Mouse (Mus musculus) layer of hippocampus, adult 2 months (tissue): ENCODE measurements around the gene BC048507. TPM values are rescaled to one million over a fixed set of nuclear protein-coding genes. Genes with fewer than 3 reads are reported as not detected.
"Not testable (repeated sequence)": the region's sequence is repeated elsewhere in the genome, so short reads cannot be mapped to it uniquely, and the experiment has no call there.

Experiments
- DNase-seq, 2 experiments: peaks; one replicate each; pipeline ENCODE4 v3.0.0; 2022; ENCODE audit warnings: low spot score in 2 of 2
- H3K27ac ChIP-seq: fragments of 200-600 bp; 2 replicates; pipeline ENCODE4 v1.8.1; 2022
- H3K4me3 ChIP-seq: fragments of 200-600 bp; 2 replicates; pipeline ENCODE4 v1.8.1; 2022; ENCODE audit warnings: mild to moderate bottlenecking
- CTCF ChIP-seq: fragments of 200-600 bp; conservative IDR thresholded peaks from 2 replicates; pipeline ENCODE4 v1.8.1; 2022; ENCODE audit warnings: antibody characterized with exemption, mild to moderate bottlenecking, moderate library complexity
- total RNA-seq, 2 experiments: library from RNA; stranded (reverse); gene quantifications; 2 replicates each; pipeline ENCODE4 v1.2.3; 2021

BC048507 gene
- total RNA-seq, 2 experiments from 2014 or later: not detected

- DNase-seq: no peak
- H3K27ac ChIP-seq: no peak overlapping the region
- TF ChIP-seq CTCF: no peak
- H3K4me3 ChIP-seq: no peak overlapping the region
These were observed 1.7 kb downstream of the BC048507 start for GRCm38 (mm10) chr13:67864764-67865350.

GRCm38 (mm10) chr13:67867899-67868298 is 4.8 kb downstream of the BC048507 start:
- no peak overlapping the region for H3K4me3 ChIP-seq
- H3K27ac ChIP-seq: no peak overlapping the region
- TF ChIP-seq CTCF: peak; percentile 73
- no peak for DNase-seq

DNA sequence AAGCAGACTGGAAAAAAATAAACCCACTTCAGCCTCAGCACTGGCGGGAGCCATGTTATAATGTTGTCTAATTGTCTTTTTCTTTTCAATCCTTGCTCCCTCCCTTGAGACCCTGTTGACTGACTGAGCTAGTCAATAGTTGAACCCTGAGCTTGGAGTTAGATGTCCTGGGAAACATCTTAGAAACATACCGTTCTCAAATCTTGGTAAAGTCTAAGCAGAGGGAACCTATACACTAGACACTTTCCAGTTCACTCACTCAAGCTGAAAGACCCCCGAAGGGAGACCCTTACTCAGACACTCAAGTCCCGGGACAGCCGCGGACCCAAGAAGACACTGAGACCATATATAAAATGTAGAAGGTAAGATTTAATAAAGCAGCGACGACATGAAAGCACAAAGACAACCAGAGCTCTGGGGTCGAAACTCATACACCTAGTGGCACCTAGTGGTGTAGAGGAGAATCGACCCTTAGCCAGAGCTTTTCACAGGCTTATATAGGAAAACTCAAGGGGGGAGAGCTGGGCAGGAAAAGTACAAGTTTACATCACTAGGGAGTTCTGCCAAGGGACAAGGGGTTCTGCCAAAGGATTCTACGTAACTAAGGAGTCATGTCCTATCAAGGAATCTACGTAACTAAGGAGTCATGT is 13.0 kb downstream of the BC048507 start:
- not testable (repeated sequence) for H3K27ac ChIP-seq, DNase-seq, H3K4me3 ChIP-seq

DNA sequence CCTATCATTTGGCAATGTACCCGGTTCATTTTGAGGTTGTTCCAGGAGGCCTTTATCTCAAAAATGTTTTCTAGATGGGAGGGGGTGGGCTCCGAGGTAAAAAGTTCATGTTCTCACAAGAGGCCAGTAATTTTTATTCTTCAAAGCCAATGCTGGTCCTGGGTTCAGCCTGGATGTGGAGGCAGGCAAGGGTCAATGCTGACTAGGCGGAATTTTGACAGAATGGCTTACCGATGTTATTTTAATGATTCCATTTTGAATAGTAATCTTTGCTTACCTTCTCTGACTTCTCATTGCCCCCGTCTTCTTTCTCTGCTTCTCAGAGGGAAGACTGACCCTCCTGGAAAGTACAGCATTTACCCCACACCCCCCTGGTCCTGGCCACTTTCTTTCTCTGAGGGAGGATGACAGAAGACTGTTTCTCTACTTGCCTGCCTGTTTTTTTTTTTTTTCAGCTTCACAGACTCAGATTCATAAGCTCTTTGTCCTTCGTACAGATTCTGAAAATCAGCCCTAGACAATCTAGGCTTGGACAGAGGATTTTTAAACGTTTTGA is 13.7 kb downstream of the BC048507 start:
- Histone ChIP-seq H3K4me3 (no peak overlapping the region), H3K27ac (no peak overlapping the region)
- no peak for DNase-seq
- TF ChIP-seq CTCF: no peak

DNA sequence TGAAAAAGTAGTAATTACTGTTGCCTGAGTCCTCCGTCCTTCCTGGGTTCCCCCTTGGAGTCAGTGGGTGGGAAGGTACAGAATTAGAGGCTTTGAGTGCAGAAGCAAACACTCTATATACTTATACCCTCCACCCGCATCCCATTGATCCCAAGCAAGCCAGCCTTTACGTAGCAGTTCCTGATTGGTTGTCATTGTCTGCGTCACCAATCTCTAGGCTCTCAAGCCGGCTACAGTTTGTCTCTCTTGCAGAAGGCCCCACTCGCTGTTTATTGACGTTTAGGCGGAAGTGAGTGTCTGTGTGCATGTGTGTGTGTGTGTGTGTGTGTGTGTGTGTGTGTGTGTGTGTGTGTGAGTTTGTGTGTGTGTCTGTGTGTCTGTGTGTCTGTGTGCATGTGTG is 20.8 kb downstream of the BC048507 start:
- no peak for DNase-seq
- Histone ChIP-seq H3K4me3 (no peak overlapping the region), H3K27ac (no peak overlapping the region)
- no peak for TF ChIP-seq CTCF

GRCm38 (mm10) chr13:67909759-67910158 is 46.6 kb downstream of the BC048507 start:
- no peak overlapping the region for H3K4me3 ChIP-seq
- DNase-seq: no peak
- no peak overlapping the region for H3K27ac ChIP-seq
- no peak for TF ChIP-seq CTCF

Other genes with a start within 250 kb of the BC048507 start
- 1 to 10 TPM in 1 of 2 experiments, not detected in 1; 1.6 TPM for gene Gm49345, start 225.6 kb upstream of the BC048507 start, total RNA-seq
- 1 to 10 TPM; 9.3 to 9.9 TPM for gene Zfp729a, start 225.5 kb upstream of the BC048507 start, total RNA-seq
- 10 to 100 TPM; 25.3 to 25.8 TPM for gene Zfp738, start 176.3 kb upstream of the BC048507 start, total RNA-seq
- 10 to 100 TPM; 13.5 to 14.0 TPM for gene Zfp65, start 134.2 kb upstream of the BC048507 start, total RNA-seq
- gene Zfp85, start 108.1 kb upstream of the BC048507 start, total RNA-seq: 1 to 10 TPM; 6.6 to 7.0 TPM
- gene Zfp493, start 83.6 kb upstream of the BC048507 start, total RNA-seq: 1 to 10 TPM; 2.9 to 5.3 TPM
- gene Zfp273, start 49.6 kb upstream of the BC048507 start, total RNA-seq: 1 to 10 TPM; 8.2 to 9.4 TPM
- 10 to 100 TPM; 10.9 to 14.6 TPM for gene Gm10037, start 32.2 kb upstream of the BC048507 start, total RNA-seq